Mouse (Mus musculus) CH12.LX (cell line): ENCODE results near the gene Capg. TPM values are rescaled to one million over a fixed set of nuclear protein-coding genes. Genes with fewer than 3 reads are reported as not detected.
"Not testable (repeated sequence)": the region's sequence is repeated elsewhere in the genome, so short reads cannot be mapped to it uniquely, and the experiment has no call there.

Source experiments
- DNase-seq: peaks from one replicate; pipeline ENCODE4 v3.0.0-alpha.2; 2013; ENCODE audit errors: extremely low read depth
- H3K27ac ChIP-seq: 2 replicates; pipeline ENCODE4 v1.5.1; 2012; ENCODE audit warnings: low read depth, mild to moderate bottlenecking, control low read depth, moderate library complexity; ENCODE audit not compliant: insufficient read depth
- H3K27me3 ChIP-seq: replicated peaks from 2 replicates; pipeline ENCODE3; 2012; ENCODE audit warnings: inconsistent platforms
- H3K36me3 ChIP-seq, 2 experiments: replicated peaks in 1 of 2; 2 replicates each; pipeline versions ENCODE3 to v1.6.1; 2012; ENCODE audit warnings: inconsistent platforms in 1 of 2, low read length in 1 of 2, mild to moderate bottlenecking in 1 of 2, mixed read lengths in 1 of 2, moderate library complexity in 1 of 2; ENCODE audit not compliant: control insufficient read depth in 1 of 2, insufficient read depth in 1 of 2
- H3K4me1 ChIP-seq, 2 experiments: 2 replicates each; pipeline ENCODE4 v1.6.1; 2012; ENCODE audit warnings: inconsistent platforms in 1 of 2, moderate library complexity in 1 of 2; ENCODE audit not compliant: insufficient read depth in 2 of 2, control insufficient read depth in 1 of 2
- H3K4me2 ChIP-seq: 2 replicates; pipeline ENCODE4 v1.6.1; 2012; ENCODE audit warnings: low read depth, mild to moderate bottlenecking, control low read depth; ENCODE audit not compliant: poor library complexity, insufficient read depth, severe bottlenecking
- H3K4me3 ChIP-seq, 3 experiments: fragments of 150-350 bp in 1 of 3; sonication (generic) in 1 of 3; replicated peaks in 1 of 3; 2 replicates each; pipeline versions ENCODE3 to v1.5.1; 2011 to 2012; ENCODE audit warnings: low read depth in 2 of 3, low read length in 2 of 3, mild to moderate bottlenecking in 2 of 3, moderate library complexity in 2 of 3, control low read depth in 1 of 3, improper control_type of control experiment in 1 of 3, inconsistent platforms in 1 of 3, mixed read lengths in 1 of 3; ENCODE audit not compliant: poor library complexity in 1 of 3
- H3K79me2 ChIP-seq: replicated peaks from 2 replicates; pipeline ENCODE4 v1.6.1; 2012; ENCODE audit warnings: mild to moderate bottlenecking, moderate library complexity; ENCODE audit not compliant: control insufficient read depth, poor library complexity, insufficient read depth, severe bottlenecking; ENCODE audit errors: extremely low read depth
- H3K9ac ChIP-seq: 2 replicates; pipeline ENCODE4 v1.6.1; 2012; ENCODE audit warnings: low read depth, mild to moderate bottlenecking, control low read depth, moderate library complexity; ENCODE audit not compliant: insufficient read depth
- H3K9me3 ChIP-seq: replicated peaks from 2 replicates; pipeline ENCODE3; 2012; ENCODE audit warnings: low read length, inconsistent platforms, mixed read lengths
- BHLHE40 ChIP-seq: IDR thresholded peaks from 2 replicates; pipeline ENCODE4 v1.6.1; 2011; ENCODE audit warnings: mild to moderate bottlenecking, low read depth, low read length, improper control_type of control experiment
- GABPA ChIP-seq: IDR thresholded peaks from 2 replicates; pipeline ENCODE4 v1.6.1; 2012; ENCODE audit warnings: low read depth, low read length, improper control_type of control experiment, inconsistent platforms; ENCODE audit not compliant: insufficient replicate concordance
- HCFC1 ChIP-seq: IDR thresholded peaks from 2 replicates; pipeline ENCODE4 v1.6.1; 2012; ENCODE audit warnings: low read depth, mild to moderate bottlenecking, inconsistent platforms, low read length, improper control_type of control experiment
- IRF4 ChIP-seq: IDR thresholded peaks from 2 replicates; pipeline ENCODE4 v1.6.1; 2014; ENCODE audit warnings: low read depth, mild to moderate bottlenecking, inconsistent platforms, low read length, improper control_type of control experiment
- KAT2A ChIP-seq: IDR thresholded peaks from 2 replicates; pipeline ENCODE4 v1.6.1; 2012; ENCODE audit warnings: low read length, improper control_type of control experiment, inconsistent platforms; ENCODE audit not compliant: insufficient replicate concordance
- MXI1 ChIP-seq: IDR thresholded peaks from 2 replicates; pipeline ENCODE4 v1.6.1; 2011; ENCODE audit warnings: mild to moderate bottlenecking, low read depth, low read length, improper control_type of control experiment
- NELFE ChIP-seq: IDR thresholded peaks from 2 replicates; pipeline ENCODE4 v1.6.1; 2011; ENCODE audit warnings: low read depth, low read length, improper control_type of control experiment
- POLR2AphosphoS2 ChIP-seq: IDR thresholded peaks from 2 replicates; pipeline ENCODE4 v1.6.1; 2011; ENCODE audit warnings: low read depth, low read length, improper control_type of control experiment
- RAD21 ChIP-seq: IDR thresholded peaks from 2 replicates; pipeline ENCODE4 v1.6.1; 2011; ENCODE audit warnings: low read depth, mild to moderate bottlenecking, low read length, improper control_type of control experiment, moderate library complexity
- RCOR1 ChIP-seq: conservative IDR thresholded peaks from 2 replicates; pipeline ENCODE4 v1.6.1; 2012; ENCODE audit warnings: low read depth, mild to moderate bottlenecking, inconsistent platforms, low read length, improper control_type of control experiment
- SMC3 ChIP-seq: IDR thresholded peaks from 2 replicates; pipeline ENCODE4 v1.6.1; 2011; ENCODE audit warnings: low read depth, low read length, improper control_type of control experiment
- TBP ChIP-seq: conservative IDR thresholded peaks from 2 replicates; pipeline ENCODE4 v1.6.1; 2011; ENCODE audit warnings: low read depth, low read length, improper control_type of control experiment
- TCF12 ChIP-seq: IDR thresholded peaks from 2 replicates; pipeline ENCODE4 v1.6.1; 2014; ENCODE audit warnings: low read depth, mild to moderate bottlenecking, inconsistent platforms, low read length, improper control_type of control experiment
- USF1 ChIP-seq: IDR thresholded peaks from 2 replicates; pipeline ENCODE4 v1.6.1; 2014; ENCODE audit warnings: low read depth, mild to moderate bottlenecking, inconsistent platforms, low read length, improper control_type of control experiment
- USF2 ChIP-seq: conservative IDR thresholded peaks from 2 replicates; pipeline ENCODE4 v1.6.1; 2011; ENCODE audit warnings: low read depth, low read length, improper control_type of control experiment
- ZKSCAN1 ChIP-seq: IDR thresholded peaks from 2 replicates; pipeline ENCODE4 v1.6.1; 2012; ENCODE audit warnings: low read depth, inconsistent platforms, low read length, improper control_type of control experiment, borderline replicate concordance
- ZMIZ1 ChIP-seq: IDR thresholded peaks from 2 replicates; pipeline ENCODE4 v1.6.1; 2012; ENCODE audit warnings: low read depth, mild to moderate bottlenecking, inconsistent platforms, low read length, improper control_type of control experiment
- dilution Hi-C: fragments of 300-500 bp; cut with MboI; formaldehyde crosslinking; loops from 2 replicates; pipeline ENCODE4 v1.14.3; 2020; ENCODE audit warnings: low sequenced_read_pairs; ENCODE audit not compliant: extremely low pct_unique_long_range_greater_than_20kb, extremely low pct_ligation_motif_present
- in situ Hi-C: fragments of 300-500 bp; cut with MboI; formaldehyde crosslinking; loops from 3 replicates; pipeline ENCODE4 v1.14.3; 2019; ENCODE audit warnings: low sequenced_read_pairs, low pct_ligation_motif_present, low pct_unique_long_range_greater_than_20kb, mixed read lengths
- polyA plus RNA-seq: library from polyadenylated mRNA; unstranded; fragments of >175 nt; gene quantifications from 2 replicates; pipeline ENCODE4 v1.2.1, GENCODE M21; 2012; ENCODE audit warnings: low read depth; ENCODE audit not compliant: insufficient read length
- total RNA-seq, 2 experiments: library from RNA; depleted of rRNA; stranded (reverse); fragments of 300-350 nt in 1 of 2; fragments of >200 nt in 1 of 2; gene quantifications; 2 replicates each; pipeline ENCODE4 v1.2.3; 2012 to 2014

The Capg gene
- total and polyA plus RNA-seq, 3 experiments = 175 to 264 (median 196) TPM

DNA sequence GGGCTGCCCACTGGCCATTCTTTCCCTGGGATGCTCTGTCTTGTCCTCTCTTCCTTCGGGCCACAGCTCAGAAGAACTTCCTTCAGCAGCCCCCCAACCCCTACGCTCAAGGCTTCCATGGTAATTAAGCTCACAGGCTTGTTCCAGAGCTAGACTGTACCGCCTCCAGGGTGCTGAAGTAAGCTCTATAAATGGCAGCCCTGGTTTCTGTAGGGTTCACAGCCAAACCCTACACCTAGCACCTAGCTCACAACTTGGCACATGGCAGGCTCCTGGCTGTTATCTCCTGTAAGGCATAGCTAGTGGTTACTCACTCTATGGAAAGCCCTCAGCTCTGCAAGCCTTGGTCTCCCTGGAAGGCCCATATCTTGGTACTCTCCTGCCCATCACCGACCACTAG, 11.6 kb upstream of the Capg start:
- Histone ChIP-seq H3K4me2 (no peak overlapping the region), H3K36me3 (no peaks in the 10 kb centered on the region), H3K27ac (no peak overlapping the region), H3K9me3 (peaks cover 3% of the 10 kb centered on the region), H3K27me3 (no peaks in the 10 kb centered on the region), H3K9ac (no peak overlapping the region), H3K79me2 (no peaks in the 10 kb centered on the region), H3K4me3 (no peak overlapping the region), H3K4me1 (peaks cover 12 to 41% of the 10 kb centered on the region in 2 experiments)
- dilution Hi-C loops (no loop called here), in situ Hi-C loops (no loop called here)
- no peak for DNase-seq
- TF ChIP-seq TCF12 (no peak), IRF4 (no peak), NELFE (no peak), POLR2AphosphoS2 (no peak), HCFC1 (no peak), MXI1 (no peak), GABPA (no peak), ZMIZ1 (no peak), SMC3 (no peak), RAD21 (no peak), ZKSCAN1 (no peak), RCOR1 (no peak), USF1 (no peak), TBP (no peak), BHLHE40 (no peak), KAT2A (no peak), USF2 (no peak)
- TF ChIP-seq, all 38 proteins: peak for 0

DNA sequence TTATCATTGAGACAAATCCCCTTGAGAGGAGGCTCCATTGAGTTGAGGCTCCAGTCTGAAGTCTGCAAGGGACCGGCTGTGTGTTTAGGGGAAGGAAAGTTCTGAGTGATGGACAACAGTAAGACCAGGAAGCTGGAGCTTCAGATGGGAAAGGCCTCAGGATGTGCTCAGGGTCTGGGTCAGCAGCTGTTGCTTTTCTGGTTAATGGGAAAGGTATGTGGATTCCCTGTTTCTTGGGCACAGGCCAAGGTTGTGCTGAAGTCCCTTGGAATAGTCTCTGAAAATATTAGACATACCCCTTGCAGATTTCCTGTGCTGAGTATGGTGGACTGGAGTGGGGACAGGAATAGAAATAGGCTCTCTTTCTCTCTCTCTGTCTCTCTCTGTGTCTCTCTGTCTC, 10.6 kb upstream of the Capg start:
- H3K9ac ChIP-seq, H3K79me2 ChIP-seq, H3K27ac ChIP-seq, H3K36me3 ChIP-seq, in situ Hi-C loops, H3K4me3 ChIP-seq, H3K9me3 ChIP-seq, H3K27me3 ChIP-seq, dilution Hi-C loops, H3K4me2 ChIP-seq, DNase-seq: not testable (repeated sequence)
- peaks cover 7 to 40% of the 10 kb centered on the region in 2 experiments for H3K4me1 ChIP-seq
